Mouse (Mus musculus) frontal cortex, postnatal 36 days (tissue): ENCODE measurements around the gene Olfr1140.
A peak's percentile ranks its signal among the peaks of the same experiment; 100 is the strongest.

Experiments
- DNase-seq, 2 experiments: peaks; one replicate each; pipeline ENCODE4 v3.0.0; 2022; ENCODE audit warnings: low spot score in 2 of 2

The Olfr1140 gene

DNA sequence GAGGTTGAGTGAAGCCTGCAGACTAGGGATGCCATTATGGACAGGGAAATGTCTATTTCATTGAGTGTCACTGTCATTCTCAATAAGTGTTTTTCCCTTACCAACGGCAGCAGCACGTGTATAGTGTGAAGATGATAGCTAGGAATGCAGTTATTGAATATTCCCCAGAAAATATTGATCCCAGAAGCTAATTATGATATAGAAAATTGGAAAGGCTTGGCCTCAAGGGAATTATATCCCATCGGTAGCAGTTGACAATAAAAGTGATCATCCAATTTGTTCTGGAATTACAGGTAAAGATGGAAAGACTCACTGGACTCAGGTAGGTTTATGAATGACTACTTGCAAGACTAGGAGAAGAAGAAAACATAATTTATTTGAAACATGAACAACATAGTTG lies at the start of gene Olfr1140:
Olfr1140 (plus strand) TSS at position 301 of the 400 bp plus-strand sequence.
- DNase-seq, result no peak

DNA sequence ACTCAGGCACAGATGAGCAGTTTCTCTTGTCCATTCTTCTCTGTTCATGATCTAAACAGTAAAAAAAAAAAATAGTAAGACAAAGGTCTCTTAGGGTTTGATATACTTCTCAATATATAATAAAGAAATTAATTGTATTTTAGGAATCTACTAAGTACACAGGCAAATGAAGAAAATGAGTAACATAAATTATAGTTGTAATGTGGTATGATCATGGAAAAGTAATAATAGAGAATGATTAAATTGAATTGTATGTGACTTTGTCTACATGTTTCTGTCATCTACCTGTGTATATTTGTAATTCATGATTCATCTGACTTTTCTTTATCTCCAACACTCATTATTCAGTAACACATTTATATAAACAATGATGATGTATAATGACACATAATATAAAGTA lies 49.7 kb upstream of the Olfr1140 start, which contains the start of gene Olfr1136:
Olfr1136 (minus strand) TSS at position 101 of the 400 bp plus-strand sequence.
- no peak for DNase-seq

DNA sequence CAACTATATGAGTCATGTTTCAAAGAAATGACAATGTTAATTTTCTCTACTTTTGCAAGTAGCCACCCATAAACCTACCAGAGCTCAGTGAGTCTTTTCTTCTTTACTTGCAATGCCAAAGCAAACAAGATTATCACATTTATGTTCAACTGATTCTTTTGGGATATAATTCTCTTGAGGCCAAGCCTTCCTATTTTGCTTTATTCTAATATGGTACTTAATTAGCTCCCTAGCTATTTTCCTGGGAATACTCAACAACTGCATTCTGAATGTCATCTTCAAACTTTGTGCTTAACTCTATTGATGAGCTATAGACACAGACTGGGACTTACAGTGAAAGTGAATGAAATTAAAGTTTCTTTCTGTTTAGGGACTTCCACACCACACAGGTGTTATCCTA lies 30.5 kb upstream of the Olfr1140 start, which contains the start of gene Olfr1137:
Olfr1137 (minus strand) TSS at position 101 of the 400 bp plus-strand sequence.
- no peak for DNase-seq

DNA sequence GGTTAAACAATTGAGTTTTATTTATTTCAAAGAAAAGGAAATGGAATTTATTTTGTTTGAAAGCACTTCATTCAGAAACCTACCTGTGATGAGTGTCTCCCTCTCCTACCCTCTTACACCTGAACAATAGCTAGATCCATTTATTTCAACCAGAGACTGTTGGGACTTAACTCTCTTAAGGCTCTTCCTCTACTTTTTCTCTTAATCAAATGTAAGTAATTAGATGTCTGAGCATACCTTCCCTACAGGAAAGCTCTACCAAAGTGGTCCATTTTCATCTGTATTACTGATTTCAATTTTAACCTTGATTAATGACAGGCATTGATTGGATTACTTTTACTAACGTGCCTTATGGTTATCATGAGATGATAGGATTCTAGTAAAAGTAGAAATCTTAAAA lies 3.7 kb upstream of the Olfr1140 start, which contains the start of gene Olfr1138:
Olfr1138 (minus strand) TSS at position 101 of the 400 bp plus-strand sequence.
- no peak for DNase-seq

DNA sequence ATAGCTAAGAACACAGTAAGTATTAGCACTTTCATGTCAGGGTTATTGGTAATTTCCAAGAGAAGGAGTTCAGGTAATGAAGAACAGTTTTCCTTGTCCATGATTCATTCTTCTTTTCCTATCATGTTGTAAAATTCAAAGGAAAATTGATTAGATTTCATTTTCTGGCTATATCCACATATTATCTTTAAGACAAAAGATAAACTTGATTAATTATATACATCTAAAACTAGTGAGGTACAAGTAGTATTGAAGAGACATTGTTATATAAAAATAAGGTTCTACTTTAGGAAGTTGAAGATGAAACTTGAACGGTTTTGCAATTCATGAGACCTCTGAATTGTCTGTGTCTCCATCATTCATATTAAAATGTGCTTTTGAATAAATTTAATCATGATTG lies 10.3 kb downstream of the Olfr1140 start, which contains the start of gene Olfr1141:
Olfr1141 (minus strand) TSS at position 101 of the 400 bp plus-strand sequence.
- no peak for DNase-seq

DNA sequence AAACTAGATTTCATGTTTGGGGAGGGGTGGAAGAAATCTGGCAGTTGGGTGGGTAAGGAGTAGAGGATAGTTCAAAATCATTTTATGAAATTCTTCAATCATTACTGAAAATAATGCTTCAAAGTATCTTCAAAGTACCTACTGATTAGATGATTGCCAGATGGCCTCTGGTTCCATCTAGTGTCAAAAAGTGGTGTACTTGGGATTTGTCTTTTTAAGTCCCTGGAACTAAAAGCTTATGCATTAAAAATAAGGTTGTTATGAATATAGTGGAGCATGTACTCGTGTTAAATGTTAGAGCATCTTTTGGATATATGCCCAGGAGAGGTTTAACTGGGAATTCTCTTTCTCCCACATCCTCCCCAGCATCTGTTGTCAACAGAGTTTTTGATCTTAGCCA lies 32.6 kb downstream of the Olfr1140 start:
- DNase-seq, result peak in 1 of 2 experiments; percentile 13

DNA sequence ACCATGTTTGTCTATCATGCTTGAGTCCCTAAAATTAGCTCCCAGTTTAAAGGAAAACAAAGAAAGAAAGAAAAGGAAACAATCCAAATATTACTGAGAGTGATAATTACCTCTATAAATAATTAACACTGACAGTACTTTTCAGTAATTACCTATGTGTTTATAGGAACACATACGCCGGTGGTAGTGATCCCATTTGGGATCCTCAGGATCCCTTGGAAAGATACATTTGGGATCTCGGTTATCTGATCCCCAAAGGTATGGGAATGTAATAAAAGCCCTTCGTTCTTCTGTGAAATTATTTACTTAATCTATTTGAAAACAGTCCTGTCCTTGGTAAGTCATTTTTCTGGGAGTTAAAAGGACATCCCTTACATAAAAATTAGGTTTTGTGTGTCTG lies 35.6 kb downstream of the Olfr1140 start, which contains the start of gene Olfr152:
Olfr152 (plus strand) TSS at position 301 of the 400 bp plus-strand sequence.
- no peak for DNase-seq
